Mouse (Mus musculus): ENCODE data around the gene Pik3cg.

Gene Pik3cg

GRCm38 (mm10) chr12:32201070-32201585 lies 7.3 kb downstream of the Pik3cg start:
- no peak for DNase-seq (ENCODE audit: low read depth)

GRCm38 (mm10) chr12:32200387-32201069 lies 7.9 kb downstream of the Pik3cg start:
- DNase-seq (ENCODE audit: low read depth), result no peak

- no peak for DNase-seq (ENCODE audit: low read depth)
Measured at GRCm38 (mm10) chr12:32199422-32199821, 9.0 kb downstream of the Pik3cg start.

GRCm38 (mm10) chr12:32198025-32198424 lies 10.4 kb downstream of the Pik3cg start:
- no peak for DNase-seq (ENCODE audit: low read depth)

- no peak for DNase-seq (ENCODE audit: low read depth)
Measured at GRCm38 (mm10) chr12:32195000-32195399, 13.5 kb downstream of the Pik3cg start.

GRCm38 (mm10) chr12:32194358-32194757 lies 14.1 kb downstream of the Pik3cg start:
- DNase-seq (ENCODE audit: low read depth), result no peak

- no peak for DNase-seq (ENCODE audit: low read depth)
Measured at GRCm38 (mm10) chr12:32190927-32191326, 17.5 kb downstream of the Pik3cg start.

GRCm38 (mm10) chr12:32187668-32188236 lies 20.7 kb downstream of the Pik3cg start:
- no peak for DNase-seq (ENCODE audit: low read depth)

GRCm38 (mm10) chr12:32186627-32187255 lies 21.7 kb downstream of the Pik3cg start:
- DNase-seq (ENCODE audit: low read depth), result no peak

- DNase-seq (ENCODE audit: low read depth), result no peak
Measured at GRCm38 (mm10) chr12:32184874-32185273, 23.6 kb downstream of the Pik3cg start.

- DNase-seq (ENCODE audit: low read depth), result no peak
Measured at GRCm38 (mm10) chr12:32183584-32183983, 24.9 kb downstream of the Pik3cg start.

- no peak for DNase-seq (ENCODE audit: low read depth)
Measured at GRCm38 (mm10) chr12:32182632-32183419, 25.6 kb downstream of the Pik3cg start.

GRCm38 (mm10) chr12:32181885-32182284 lies 26.6 kb downstream of the Pik3cg start:
- no peak for DNase-seq (ENCODE audit: low read depth)

GRCm38 (mm10) chr12:32174437-32174836 lies 34.0 kb downstream of the Pik3cg start:
- no peak for DNase-seq (ENCODE audit: low read depth)

- DNase-seq (ENCODE audit: low read depth), result no peak
Measured at GRCm38 (mm10) chr12:32172826-32173225, 35.6 kb downstream of the Pik3cg start.

- DNase-seq (ENCODE audit: low read depth), result no peak
Measured at GRCm38 (mm10) chr12:32169164-32169563, 39.3 kb downstream of the Pik3cg start.

- no peak for DNase-seq (ENCODE audit: low read depth)
Measured at GRCm38 (mm10) chr12:32168751-32169150, 39.7 kb downstream of the Pik3cg start.

- no peak for DNase-seq (ENCODE audit: low read depth)
Measured at GRCm38 (mm10) chr12:32163706-32164105, 44.8 kb downstream of the Pik3cg start.

- no peak for DNase-seq (ENCODE audit: low read depth)
Measured at GRCm38 (mm10) chr12:32158757-32159156, 49.7 kb downstream of the Pik3cg start.

- no peak for DNase-seq (ENCODE audit: low read depth)
Measured at GRCm38 (mm10) chr12:32146606-32147005, 61.9 kb downstream of the Pik3cg start.

GRCm38 (mm10) chr12:32145651-32146050 lies 62.8 kb downstream of the Pik3cg start:
- no peak for DNase-seq (ENCODE audit: low read depth)

GRCm38 (mm10) chr12:32144513-32144912 lies 63.9 kb downstream of the Pik3cg start:
- peak; percentile 22 for DNase-seq (ENCODE audit: low read depth)
